Mouse (Mus musculus): ENCODE results near the gene Pdk1.
"Not testable (repeated sequence)": the region's sequence is repeated elsewhere in the genome, so short reads cannot be mapped to it uniquely, and the experiment has no call there.

Gene Pdk1

GRCm38 (mm10) chr2:71895596-71896286 lies 22.7 kb downstream of the Pdk1 start:
- ChIA-PET POLR2A (interaction anchor here in 1 of 4 experiments (1.4 kb wide), 1 partner anchor 23 kb away, joined by 3 read pairs; the partner anchor contains the start of gene Pdk1), CTCF (interaction anchor here in 1 of 4 experiments (0.6 kb wide), 1 partner anchor 17 kb away, joined by 3 read pairs; no protein-coding TSS in a partner anchor)

DNA sequence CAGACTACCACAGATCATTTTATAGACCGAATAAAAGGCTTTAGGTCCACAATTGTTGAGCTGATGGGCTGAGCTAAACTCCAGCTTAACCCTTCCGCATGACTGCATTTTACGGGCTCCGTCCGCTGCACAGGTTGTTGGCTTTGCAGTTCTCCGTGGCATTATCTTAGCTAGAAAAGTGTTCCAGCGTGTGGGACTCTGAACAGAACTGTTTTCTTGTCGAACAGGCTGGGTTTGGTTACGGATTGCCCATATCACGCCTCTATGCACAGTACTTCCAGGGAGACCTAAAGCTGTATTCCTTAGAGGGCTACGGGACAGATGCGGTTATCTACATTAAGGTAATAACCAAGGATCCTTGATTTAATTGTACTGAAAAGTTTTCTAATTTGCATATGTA lies 24.4 kb downstream of the Pdk1 start:
- ChIA-PET POLR2A (interaction anchor here in 3 of 4 experiments (0.9 to 2.4 kb wide), 3 partner anchors 24 to 57 kb away, joined by 4 to 11 read pairs (median 5); partner anchors contain the start of gene Pdk1 (in 2 of the 3)), CTCF (interaction anchor here in 2 of 4 experiments (0.6 to 1.5 kb wide), 13 partner anchors 8 to 1058 kb away, joined by 3 to 4 read pairs (median 3); no protein-coding TSS in a partner anchor)

DNA sequence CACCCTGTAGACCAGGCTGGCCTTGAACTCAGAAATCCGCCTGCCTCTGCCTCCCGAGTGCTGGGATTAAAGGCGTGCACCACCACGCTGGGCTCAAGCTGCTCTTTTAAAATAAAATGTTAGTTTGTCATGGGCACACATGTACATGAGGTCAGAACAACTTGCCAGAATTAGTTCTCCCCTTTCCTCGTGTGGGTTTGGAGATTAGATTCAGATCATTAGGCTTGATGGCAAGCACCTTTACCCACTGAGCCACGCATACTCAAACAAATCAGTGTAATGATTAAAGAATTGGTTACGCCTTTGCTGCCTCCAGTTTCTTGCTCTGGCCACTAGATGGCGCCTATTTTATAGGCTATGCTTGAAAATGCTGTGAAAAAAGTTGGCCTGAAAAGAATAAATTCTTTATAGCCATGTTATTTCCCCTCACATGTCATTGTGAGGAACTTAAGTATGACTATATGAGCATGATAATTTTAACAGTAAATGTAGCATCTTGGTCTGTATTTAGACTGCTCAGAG lies 25.4 kb downstream of the Pdk1 start:
- CTCF ChIA-PET, result interaction anchor here in 3 of 4 experiments (0.6 to 1.5 kb wide), 12 partner anchors 9 to 300 kb away, joined by 3 to 7 read pairs (median 3); no protein-coding TSS in a partner anchor
- POLR2A ChIA-PET, result interaction anchor here in 1 of 4 experiments (2.4 kb wide), 1 partner anchor 25 kb away, joined by 11 read pairs; the partner anchor contains the start of gene Pdk1

GRCm38 (mm10) chr2:71899886-71900285 lies 26.9 kb downstream of the Pdk1 start:
- CTCF ChIA-PET, result interaction anchor here in 3 of 4 experiments (0.5 to 1.5 kb wide), 5 partner anchors 11 to 132 kb away, joined by 3 to 4 read pairs (median 3); no protein-coding TSS in a partner anchor
- POLR2A ChIA-PET, result interaction anchor here in 2 of 4 experiments (0.5 to 1.1 kb wide), 6 partner anchors 9 to 120 kb away, joined by 3 to 4 read pairs (median 3); partner anchors contain the start of gene Pdk1 (in 1 of the 2)

DNA sequence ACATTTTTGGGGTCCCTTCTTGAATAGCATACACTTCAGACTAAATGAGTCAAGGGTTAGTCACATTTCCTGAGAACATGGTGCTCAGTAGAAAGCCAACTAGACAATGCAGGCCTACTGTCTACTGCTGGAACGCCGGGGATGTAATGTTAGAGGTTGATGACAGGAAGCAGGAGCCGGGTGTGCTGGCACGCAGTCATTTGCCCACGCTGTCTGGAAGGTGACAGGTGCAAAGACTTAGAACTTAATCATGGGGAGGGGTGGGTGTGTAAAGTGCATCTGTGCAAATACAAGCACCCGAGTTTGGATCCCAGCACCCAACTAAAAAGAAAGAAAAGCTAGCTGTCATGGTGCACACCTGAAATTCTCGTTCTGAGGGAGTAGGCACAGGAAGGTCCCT lies 32.1 kb downstream of the Pdk1 start:
- ChIA-PET POLR2A (interaction anchor here in 1 of 4 experiments (1.0 kb wide), 1 partner anchor 9 kb away, joined by 3 read pairs; no protein-coding TSS in a partner anchor), CTCF (interaction anchor here in 1 of 4 experiments (1.2 kb wide), 1 partner anchor 8 kb away, joined by 3 read pairs; no protein-coding TSS in a partner anchor)

- POLR2A ChIA-PET, result interaction anchor here in 1 of 4 experiments (0.6 to 1.0 kb wide), 2 partner anchors 8 to 211 kb away, joined by 3 read pairs; no protein-coding TSS in a partner anchor
- CTCF ChIA-PET, result interaction anchor here in 2 of 4 experiments (1.0 to 1.2 kb wide), 2 partner anchors 9 to 58 kb away, joined by 3 read pairs; no protein-coding TSS in a partner anchor
Observed at GRCm38 (mm10) chr2:71906356-71906755, 33.3 kb downstream of the Pdk1 start.

GRCm38 (mm10) chr2:71913911-71914310 lies 40.9 kb downstream of the Pdk1 start:
- ChIA-PET POLR2A (interaction anchor here in 2 of 4 experiments (0.8 to 1.2 kb wide), 8 partner anchors 8 to 51 kb away, joined by 3 to 4 read pairs (median 3); partner anchors contain the start of gene Pdk1 (in 1 of the 2)), CTCF (interaction anchor here (0.5 to 1.3 kb wide), 5 partner anchors 13 to 188 kb away, joined by 3 to 6 read pairs (median 3); no protein-coding TSS in a partner anchor)

DNA sequence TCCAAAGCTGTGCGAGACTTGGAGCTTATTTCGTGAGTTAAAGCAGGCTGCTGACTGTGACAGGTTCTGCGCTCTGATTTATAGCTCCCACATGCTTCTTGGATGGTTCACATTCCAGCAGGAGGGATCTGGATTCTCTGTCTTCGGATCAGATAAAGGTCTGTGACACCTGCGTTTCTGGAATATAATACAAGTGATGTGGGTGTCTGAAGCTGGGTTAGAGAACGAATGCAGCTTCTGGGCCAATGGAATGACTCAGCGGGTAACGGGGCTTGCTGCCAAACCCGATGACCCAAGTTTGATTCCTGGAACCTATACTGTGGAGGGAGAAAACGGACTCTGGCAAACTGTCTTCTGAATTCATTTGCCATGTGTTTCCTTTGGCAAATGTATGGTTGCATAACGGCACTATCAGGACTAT lies 46.2 kb downstream of the Pdk1 start:
- ChIA-PET POLR2A (interaction anchor here in 1 of 4 experiments (1.0 kb wide), 1 partner anchor 10 kb away, joined by 4 read pairs; no protein-coding TSS in a partner anchor), CTCF (no interaction called here)

DNA sequence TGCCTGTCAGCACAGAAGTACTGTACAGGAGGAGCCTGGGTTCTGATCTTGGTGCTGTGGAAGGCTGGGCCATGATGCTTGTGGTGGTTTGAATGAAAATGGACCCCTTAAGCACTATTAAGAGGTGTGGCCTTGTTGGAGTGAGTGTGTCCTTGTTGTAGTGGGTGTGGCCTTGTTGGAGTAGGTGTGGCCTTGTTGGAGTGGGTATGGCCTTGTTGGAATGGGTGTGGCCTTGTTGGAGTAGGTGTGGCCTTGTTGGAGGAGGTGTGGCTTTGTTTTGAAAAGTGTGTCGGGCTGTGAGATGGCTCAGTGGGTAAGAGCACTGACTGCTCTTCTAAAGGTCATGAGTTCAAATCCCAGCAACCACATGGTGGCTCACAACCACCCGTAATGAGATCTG lies 51.9 kb downstream of the Pdk1 start:
- POLR2A ChIA-PET, result interaction anchor here in 2 of 4 experiments (0.6 to 1.6 kb wide), 3 partner anchors 10 to 21 kb away, joined by 3 to 4 read pairs (median 4); no protein-coding TSS in a partner anchor
- CTCF ChIA-PET, result not testable (repeated sequence)

DNA sequence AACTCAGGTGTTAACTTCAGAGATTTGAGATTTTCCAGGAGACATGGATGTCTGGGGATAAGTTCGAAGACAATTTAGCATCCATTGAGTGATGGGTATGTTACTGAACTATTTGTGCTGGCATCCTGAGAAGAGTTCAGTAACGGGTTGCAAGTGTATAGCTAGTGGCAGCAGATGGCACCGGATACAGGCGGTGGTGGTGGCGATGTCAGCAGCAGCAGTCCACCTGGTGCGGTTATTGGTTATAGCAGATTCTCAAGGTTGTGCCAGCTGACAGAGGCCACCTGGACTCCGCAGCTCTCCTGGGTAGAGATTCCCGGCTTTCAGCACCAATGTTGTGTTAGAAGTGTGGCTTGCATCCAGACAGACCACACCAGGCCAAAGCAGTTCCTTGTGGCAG lies 61.0 kb downstream of the Pdk1 start:
- POLR2A ChIA-PET, result no interaction called here
- CTCF ChIA-PET, result no interaction called here

GRCm38 (mm10) chr2:71936711-71937110 lies 63.7 kb downstream of the Pdk1 start:
- ChIA-PET POLR2A (no interaction called here), CTCF (no interaction called here)

DNA sequence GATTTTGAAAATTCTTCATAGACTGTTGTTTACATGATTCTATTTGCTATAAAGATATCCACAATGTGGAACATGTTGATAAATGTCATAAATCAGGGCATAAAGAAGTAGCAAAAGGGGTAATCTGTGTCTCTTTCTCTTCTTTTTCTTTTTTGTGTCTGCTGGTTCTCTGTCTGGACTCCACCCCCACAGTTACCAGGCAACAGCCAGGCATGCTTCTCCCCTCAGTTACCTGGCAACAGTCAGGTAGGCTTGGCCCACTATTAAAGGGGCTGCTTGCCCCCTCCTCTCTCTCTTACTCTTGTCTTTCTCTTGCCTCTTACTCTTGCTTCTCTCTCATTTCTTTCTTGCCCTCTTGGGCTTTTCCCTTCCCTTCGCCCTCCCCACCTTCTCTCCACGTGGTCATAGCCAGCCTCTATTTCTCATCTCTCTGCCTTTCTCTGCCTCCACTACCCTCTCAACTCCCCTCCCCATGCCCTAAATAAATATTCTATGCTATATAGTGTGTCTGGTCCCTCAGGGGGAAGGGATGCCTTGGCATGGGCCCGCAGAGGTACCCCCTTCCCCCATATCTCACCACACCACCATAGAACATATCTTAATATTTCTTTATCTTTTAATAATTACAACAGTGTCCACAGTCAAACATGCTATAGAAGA lies 64.8 kb downstream of the Pdk1 start:
- ChIA-PET POLR2A (no interaction called here), CTCF (no interaction called here)

DNA sequence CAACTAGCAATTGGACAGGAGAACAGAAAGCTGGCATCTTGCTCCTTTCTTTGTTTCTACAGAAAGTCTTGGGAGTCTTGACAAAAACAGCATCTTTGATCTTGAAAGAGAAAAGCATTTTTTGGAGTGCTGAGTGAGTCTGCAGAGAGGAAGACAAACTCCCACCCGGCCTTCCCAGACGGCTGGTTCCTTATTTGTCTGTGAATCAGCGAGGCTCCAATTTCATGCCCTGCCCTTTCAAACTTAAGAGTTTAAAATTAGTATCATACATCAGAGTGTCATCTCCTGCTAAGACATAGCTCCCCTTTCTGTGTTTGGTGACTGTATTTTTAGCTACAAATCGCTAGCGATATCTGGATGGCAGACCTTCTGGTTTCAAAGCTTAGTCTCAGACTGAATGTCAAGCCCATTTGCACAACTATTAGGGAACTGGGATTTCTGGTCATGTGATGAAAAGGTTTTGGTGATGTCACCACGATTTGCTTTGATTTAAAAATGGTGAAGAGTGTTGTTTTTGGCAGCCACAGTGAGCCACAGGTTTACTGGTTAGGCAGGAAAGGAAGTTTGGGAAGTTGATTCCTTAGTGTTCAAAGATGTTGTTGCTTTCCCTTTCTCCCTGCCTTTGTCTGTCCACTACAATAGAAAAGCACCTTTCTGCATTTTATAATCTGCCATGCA lies 65.8 kb downstream of the Pdk1 start:
- CTCF ChIA-PET, result no interaction called here
- POLR2A ChIA-PET, result no interaction called here

- POLR2A ChIA-PET, result interaction anchor here in 1 of 4 experiments (0.9 kb wide), 2 partner anchors 10 to 30 kb away, joined by 3 read pairs; no protein-coding TSS in a partner anchor
Observed at GRCm38 (mm10) chr2:71941005-71941720, 68.1 kb downstream of the Pdk1 start.

DNA sequence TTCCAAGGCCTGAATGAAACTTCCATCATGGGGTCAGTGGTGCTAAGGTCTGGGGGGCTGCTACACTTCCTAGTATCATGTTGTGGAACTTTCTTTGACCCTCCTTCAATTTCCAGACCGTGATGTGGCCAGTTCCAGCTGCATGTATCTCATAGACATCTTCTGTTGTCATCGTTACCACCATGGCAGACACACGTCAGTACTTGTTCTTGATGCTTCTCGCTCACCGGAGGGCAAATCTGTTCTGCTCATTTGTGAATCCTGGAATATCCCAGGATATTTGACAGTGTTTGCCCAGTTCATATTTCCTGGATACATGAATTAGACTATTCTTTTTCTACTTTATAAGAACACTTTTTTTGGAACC lies 68.7 kb downstream of the Pdk1 start:
- POLR2A ChIA-PET, result no interaction called here
- CTCF ChIA-PET, result no interaction called here

More at GRCm38 (mm10) chr2:71941005-71941720, 68.1 kb downstream of the Pdk1 start:
- CTCF ChIA-PET, result no interaction called here

GRCm38 (mm10) chr2:71951212-71951611 lies 78.2 kb downstream of the Pdk1 start:
- ChIA-PET CTCF (no interaction called here), POLR2A (interaction anchor here in 1 of 4 experiments (0.8 kb wide), 1 partner anchor 11 kb away, joined by 3 read pairs; no protein-coding TSS in a partner anchor)
